Mouse (Mus musculus) spleen, adult 2 months (tissue): ENCODE measurements around the gene Gadd45gip1. TPM values are rescaled to one million over a fixed set of nuclear protein-coding genes. Genes with fewer than 3 reads are reported as not detected.

Source experiments
- DNase-seq, 2 experiments: peaks; one replicate each; pipeline versions ENCODE4 v3.0.0 to v3.0.0-alpha.2; 2012 to 2021; ENCODE audit warnings: low spot score in 2 of 2, low read depth in 1 of 2
- H3K27ac ChIP-seq: fragments of 200-500 bp; 2 replicates; pipeline ENCODE4 v1.5.1; 2012; ENCODE audit warnings: low read length, inconsistent platforms; ENCODE audit not compliant: insufficient read depth
- H3K27me3 ChIP-seq: fragments of 200-500 bp; 2 replicates; pipeline ENCODE4 v1.6.1; 2012; ENCODE audit warnings: mild to moderate bottlenecking, moderate library complexity, low read length, inconsistent platforms; ENCODE audit not compliant: control insufficient read depth, insufficient read depth
- H3K36me3 ChIP-seq: fragments of 200-500 bp; 2 replicates; pipeline ENCODE4 v1.6.1; 2012; ENCODE audit warnings: mild to moderate bottlenecking, low read length, inconsistent platforms; ENCODE audit not compliant: control insufficient read depth, insufficient read depth
- H3K4me1 ChIP-seq: fragments of 200-500 bp; 2 replicates; pipeline ENCODE4 v1.6.1; 2011; ENCODE audit warnings: inconsistent platforms; ENCODE audit not compliant: control insufficient read depth, insufficient read depth, insufficient read length
- H3K4me3 ChIP-seq: fragments of 200-500 bp; 2 replicates; pipeline ENCODE4 v1.5.1; 2011; ENCODE audit warnings: mild to moderate bottlenecking, inconsistent platforms; ENCODE audit not compliant: insufficient read depth, insufficient read length; ENCODE audit errors: extremely low read depth
- CTCF ChIP-seq: fragments of 200-500 bp; IDR thresholded peaks from 2 replicates; pipeline ENCODE4 v1.5.1; 2011; ENCODE audit warnings: mild to moderate bottlenecking, inconsistent platforms; ENCODE audit not compliant: insufficient read depth, insufficient read length, insufficient replicate concordance; ENCODE audit errors: extremely low read depth
- POLR2A ChIP-seq: fragments of 200-500 bp; IDR thresholded peaks from 2 replicates; pipeline ENCODE4 v1.6.1; 2011; ENCODE audit warnings: low read depth, low read length, inconsistent platforms
- WGBS: fragments of 180-500 bp; shearing (Covaris S2); methylation state at CpG from one replicate; pipeline ENCODE4 v1.1.7; 2018; 5-methylcytosine and 5-hydroxymethylcytosine counted together
- polyA plus RNA-seq: library from polyadenylated mRNA; depleted of rRNA; stranded (reverse); fragments of >200 nt; gene quantifications from 2 replicates; pipeline ENCODE4 v1.2.3, GENCODE M21; 2012

The Gadd45gip1 gene
- polyA plus RNA-seq, 1 experiment = 20.3 TPM

DNA sequence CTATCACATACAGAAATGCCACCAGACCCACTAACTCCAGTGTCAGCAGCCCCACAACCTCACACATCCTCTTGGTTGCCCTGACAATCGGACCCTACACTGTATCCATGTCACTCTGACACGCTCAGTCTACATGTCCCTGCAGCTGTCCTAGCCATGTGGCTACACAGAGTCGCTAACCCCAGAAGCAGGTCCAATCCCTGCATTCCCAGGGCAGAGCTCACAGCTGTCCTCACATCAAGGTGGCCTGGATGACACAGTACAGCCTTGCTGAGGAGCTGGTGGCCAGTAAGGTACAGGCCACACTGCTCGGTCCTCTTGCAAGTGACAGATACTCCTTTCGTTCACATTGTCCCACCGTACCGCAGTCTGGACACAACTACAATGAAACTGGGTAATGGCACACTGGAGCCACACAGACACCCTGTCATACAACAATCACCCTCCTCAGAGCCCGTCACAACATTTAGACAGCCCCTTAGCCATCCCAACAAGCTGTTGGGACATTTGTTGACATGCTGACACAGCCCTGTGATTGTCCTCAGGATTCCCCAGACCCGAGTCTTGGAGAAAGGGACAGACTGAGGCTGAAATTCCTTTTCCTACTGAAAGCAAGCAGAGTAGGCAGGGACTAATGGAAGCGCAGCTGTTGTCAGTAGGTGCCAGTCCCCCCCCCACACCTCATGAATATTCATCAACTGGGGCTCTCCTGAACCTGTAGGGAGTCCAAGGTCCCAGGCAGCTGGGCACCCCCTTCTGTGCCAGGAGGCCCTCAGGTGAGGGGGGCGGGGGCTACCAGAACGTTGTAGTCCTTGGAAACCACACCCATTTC, 22.0 kb upstream of the Gadd45gip1 start:
- Histone ChIP-seq H3K36me3 (no peaks in the 10 kb centered on the region), H3K4me3 (no peak overlapping the region), H3K27ac (no peak overlapping the region), H3K27me3 (no peaks in the 10 kb centered on the region), H3K4me1 (peaks cover 5% of the 10 kb centered on the region; the same call in 1 of the 2 replicates)
- no peak for TF ChIP-seq POLR2A
- no peak for TF ChIP-seq CTCF
- DNase-seq = no peak
- 88% methylated on average over 12 of the region's 12 CpGs for WGBS

DNA sequence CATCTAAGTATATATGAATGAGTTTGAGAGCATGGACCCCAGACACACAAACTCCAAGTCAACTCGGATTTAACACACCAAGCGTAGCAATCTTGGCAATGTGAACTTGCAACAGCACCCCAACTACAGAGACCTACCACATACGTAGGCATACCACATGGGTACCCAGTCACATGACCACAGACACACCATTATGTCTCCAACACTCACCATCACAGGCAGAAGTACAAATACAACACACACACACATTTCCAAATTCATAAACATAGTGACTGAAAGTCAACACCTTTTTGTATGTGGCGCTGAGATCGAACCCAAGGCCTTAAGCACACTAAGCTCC, 21.4 kb upstream of the Gadd45gip1 start:
- H3K4me3 ChIP-seq = no peak overlapping the region
- TF ChIP-seq CTCF = no peak
- TF ChIP-seq POLR2A = no peak
- peaks cover 5% of the 10 kb centered on the region; the same call in 1 of the 2 replicates for H3K4me1 ChIP-seq
- 92% methylated on average over 5 of the region's 5 CpGs for WGBS
- no peak overlapping the region for H3K27ac ChIP-seq
- DNase-seq = no peak
- H3K36me3 ChIP-seq = no peaks in the 10 kb centered on the region
- H3K27me3 ChIP-seq = 0 out of 2 replicates have a peak, but pooled peaks cover 1% of the 10 kb centered on the region

DNA sequence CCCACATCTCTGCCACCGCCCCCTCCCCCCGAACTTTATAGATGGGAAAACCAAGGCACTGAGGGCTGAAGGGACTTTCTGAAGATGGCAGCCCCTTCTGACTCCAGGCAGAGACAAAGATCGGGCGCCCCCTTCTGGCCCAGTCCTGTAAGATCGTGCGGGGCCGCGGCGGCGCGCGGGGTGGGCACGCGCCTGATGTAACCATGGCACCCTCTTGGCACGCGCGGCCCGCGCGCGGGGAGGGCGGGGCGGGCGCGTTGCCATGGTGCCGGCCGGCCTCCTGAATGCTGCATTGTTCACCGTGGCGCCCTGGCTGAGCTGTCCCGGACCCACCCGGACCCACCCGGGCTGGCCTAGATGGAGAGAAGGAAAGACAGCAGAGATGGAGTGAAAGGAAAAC, 20.4 kb upstream of the Gadd45gip1 start:
- TF ChIP-seq POLR2A = no peak
- TF ChIP-seq CTCF = peak; percentile 66; the same call in 1 of the 2 replicates
- H3K27ac ChIP-seq = no peak overlapping the region
- WGBS = 1% methylated on average over 32 of the region's 32 CpGs
- H3K4me3 ChIP-seq = no peak overlapping the region
- H3K27me3 ChIP-seq = 0 out of 2 replicates have a peak, but pooled peaks cover 1% of the 10 kb centered on the region
- peaks cover 5% of the 10 kb centered on the region; the same call in 1 of the 2 replicates for H3K4me1 ChIP-seq
- no peaks in the 10 kb centered on the region for H3K36me3 ChIP-seq
- peak in 1 of 2 experiments; percentile 72 for DNase-seq

DNA sequence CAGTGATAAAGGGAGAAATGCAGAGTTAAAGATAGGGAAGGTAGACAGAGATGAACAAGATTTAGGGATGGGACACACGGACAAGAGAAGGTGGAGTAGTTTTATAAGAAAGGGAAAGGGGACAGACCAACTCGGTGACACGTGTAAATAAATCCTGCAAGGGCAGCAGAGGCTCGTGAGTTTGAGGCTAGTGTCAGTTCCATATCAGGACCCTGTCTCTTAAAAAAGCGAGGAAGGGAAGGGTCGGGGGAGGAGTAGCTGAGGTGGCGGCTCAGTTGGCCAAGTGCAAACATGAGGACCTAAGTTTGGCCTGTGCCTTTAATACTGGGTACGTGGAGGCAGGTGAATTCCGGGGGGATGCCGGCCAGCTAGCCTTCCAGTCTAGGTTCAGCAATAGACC, 20.0 kb upstream of the Gadd45gip1 start:
- Histone ChIP-seq H3K4me3 (no peak overlapping the region), H3K36me3 (no peaks in the 10 kb centered on the region), H3K4me1 (peaks cover 5% of the 10 kb centered on the region; the same call in 1 of the 2 replicates), H3K27me3 (0 out of 2 replicates have a peak, but pooled peaks cover 1% of the 10 kb centered on the region), H3K27ac (no peak overlapping the region)
- TF ChIP-seq CTCF = no peak
- 51% methylated on average over 10 of the region's 10 CpGs for WGBS
- no peak for DNase-seq

DNA sequence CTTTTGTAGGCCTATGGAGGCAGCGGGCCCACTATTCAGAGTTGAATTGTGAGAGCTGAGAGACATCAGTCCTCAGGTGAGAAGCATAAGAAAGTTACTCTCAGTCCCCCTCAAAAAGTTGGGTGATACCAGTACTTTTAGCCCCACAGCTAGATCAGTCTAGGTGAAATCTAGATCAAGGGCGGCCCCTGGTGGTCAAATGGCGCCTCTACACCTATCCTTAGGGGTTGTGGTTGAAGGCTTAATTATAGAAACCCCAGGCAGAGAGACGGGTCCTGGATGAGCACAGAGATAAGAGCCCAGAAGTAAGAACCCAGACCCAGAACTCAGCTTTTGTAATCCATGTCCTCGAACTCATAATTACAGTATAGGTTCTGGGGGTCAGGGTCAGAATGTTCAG, 18.3 kb upstream of the Gadd45gip1 start:
- H3K4me3 ChIP-seq = no peak overlapping the region
- peak; percentile 58 to 76 for DNase-seq
- H3K36me3 ChIP-seq = no peaks in the 10 kb centered on the region
- 4% methylated on average over 5 of the region's 5 CpGs for WGBS
- 0 out of 2 replicates have a peak, but pooled peaks cover 1% of the 10 kb centered on the region for H3K27me3 ChIP-seq
- H3K27ac ChIP-seq = no peak overlapping the region
- peaks cover 5% of the 10 kb centered on the region; the same call in 1 of the 2 replicates for H3K4me1 ChIP-seq
- TF ChIP-seq POLR2A (no peak), CTCF (peak; percentile 75; the same call in 1 of the 2 replicates)

DNA sequence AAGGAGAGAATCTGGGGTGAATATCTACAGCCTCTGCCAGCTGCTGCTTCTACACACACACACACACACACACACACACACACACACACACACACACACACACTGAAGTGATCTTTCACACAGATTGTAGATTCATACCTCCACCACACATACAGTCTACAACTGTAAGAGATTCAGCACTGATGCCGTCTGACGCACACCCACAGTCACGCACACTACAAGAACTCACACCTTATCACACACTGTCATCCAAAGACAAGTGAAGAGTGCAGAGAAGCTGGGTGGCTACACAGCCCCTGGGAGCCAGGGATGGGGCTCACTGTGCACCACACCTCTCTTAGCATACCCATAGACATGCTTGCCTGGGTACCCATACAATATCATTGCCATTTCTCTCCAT, 17.5 kb upstream of the Gadd45gip1 start:
- DNase-seq = no peak
- peaks cover 5% of the 10 kb centered on the region; the same call in 1 of the 2 replicates for H3K4me1 ChIP-seq
- H3K27me3 ChIP-seq = 0 out of 2 replicates have a peak, but pooled peaks cover 1% of the 10 kb centered on the region
- no peak overlapping the region for H3K4me3 ChIP-seq
- WGBS = 84% methylated on average over 3 of the region's 3 CpGs
- H3K36me3 ChIP-seq = no peaks in the 10 kb centered on the region
- no peak for TF ChIP-seq CTCF
- TF ChIP-seq POLR2A = no peak
- no peak overlapping the region for H3K27ac ChIP-seq

DNA sequence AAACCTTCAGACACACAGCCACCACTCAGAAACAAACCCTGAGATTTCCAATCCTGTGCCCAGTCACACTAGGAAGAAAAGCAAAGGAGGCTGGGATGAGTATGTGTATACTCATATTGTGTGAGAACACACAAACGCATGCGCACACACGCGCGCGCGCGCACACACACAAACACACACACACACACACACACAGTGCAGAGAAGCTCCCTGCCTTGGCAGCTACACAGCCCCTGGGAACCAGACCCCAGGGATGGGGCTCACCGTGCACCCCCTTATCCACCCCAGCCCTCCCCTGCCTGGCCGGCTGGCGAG, 17.1 kb upstream of the Gadd45gip1 start:
- 88% methylated on average over 11 of the region's 11 CpGs for WGBS
- no peak for DNase-seq
- Histone ChIP-seq H3K27me3 (0 out of 2 replicates have a peak, but pooled peaks cover 1% of the 10 kb centered on the region), H3K4me3 (no peak overlapping the region), H3K27ac (no peak overlapping the region), H3K4me1 (peaks cover 5% of the 10 kb centered on the region; the same call in 1 of the 2 replicates), H3K36me3 (no peaks in the 10 kb centered on the region)
- TF ChIP-seq CTCF (no peak), POLR2A (no peak)
